Mouse (Mus musculus): Measurements from ENCODE around the gene Lmbr1l. TPM values are rescaled to one million over a fixed set of nuclear protein-coding genes. Genes with fewer than 3 reads are reported as not detected.
A peak's percentile ranks its signal among the peaks of the same experiment; 100 is the strongest.
"Not testable (repeated sequence)": the region's sequence is repeated elsewhere in the genome, so short reads cannot be mapped to it uniquely, and the experiment has no call there.

Gene Lmbr1l
- polyA plus RNA-seq, 1 experiment from 2014 or later, result 25.9 TPM

DNA sequence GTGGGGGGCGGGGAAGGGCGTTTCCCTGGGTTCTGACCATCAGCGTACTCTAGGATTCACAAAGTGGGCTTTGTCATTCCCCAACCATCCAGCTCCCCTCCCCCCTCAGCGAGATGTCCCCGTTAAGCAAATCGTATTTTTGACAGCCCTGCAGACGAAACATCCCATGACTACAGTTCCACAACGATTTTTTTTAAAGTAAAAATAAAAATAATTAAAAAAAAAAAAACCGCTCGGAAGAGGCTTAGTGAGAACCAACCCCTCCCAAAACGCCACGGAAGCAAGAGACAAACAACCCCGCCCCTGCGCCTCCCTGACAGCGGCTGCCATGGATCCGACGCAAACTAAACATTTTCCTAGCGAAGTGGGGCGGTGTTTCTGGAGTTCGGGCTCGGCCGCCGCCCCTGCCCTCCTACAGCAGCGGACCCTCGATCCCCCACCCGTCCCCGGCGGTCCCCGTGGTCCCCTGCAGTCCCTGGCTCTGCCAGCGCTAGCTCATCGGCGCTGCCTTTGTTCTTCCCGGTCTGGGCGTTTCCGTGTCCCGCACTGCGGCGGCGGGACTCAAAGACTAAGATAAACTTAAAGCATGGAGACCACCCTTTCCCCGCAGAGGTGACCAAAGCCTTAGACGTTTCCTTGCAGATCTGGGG, 34.8 kb upstream of the Lmbr1l start:
- 0% methylated on average over 34 of the region's 41 CpGs for WGBS
- Histone ChIP-seq H3K36me3 (ENCODE audit: control insufficient read depth, insufficient read depth, low read length) (no peaks in the 10 kb centered on the region), H3K27me3 (replicated peaks; ENCODE audit: control insufficient read depth, insufficient read depth, low read length) (no peaks in the 10 kb centered on the region), H3K4me3 (ENCODE audit: low read length) (peak overlapping the region; percentile 80), H3K9me3 (ENCODE audit: control insufficient read depth, low read length) (no peaks in the 10 kb centered on the region), H3K27ac (ENCODE audit: low read depth, low read length) (peak overlapping the region; percentile 99), H3K4me2 (ENCODE audit: low read length) (peak overlapping the region; percentile 16; the same call in 1 of the 2 replicates), H3K4me1 (ENCODE audit: control insufficient read depth, insufficient read depth, low read depth, low read length) (peaks cover 12% of the 10 kb centered on the region), H3K9ac (ENCODE audit: low read depth, low read length) (peak overlapping the region; percentile 99)
- peak; percentile 41 for ATAC-seq

DNA sequence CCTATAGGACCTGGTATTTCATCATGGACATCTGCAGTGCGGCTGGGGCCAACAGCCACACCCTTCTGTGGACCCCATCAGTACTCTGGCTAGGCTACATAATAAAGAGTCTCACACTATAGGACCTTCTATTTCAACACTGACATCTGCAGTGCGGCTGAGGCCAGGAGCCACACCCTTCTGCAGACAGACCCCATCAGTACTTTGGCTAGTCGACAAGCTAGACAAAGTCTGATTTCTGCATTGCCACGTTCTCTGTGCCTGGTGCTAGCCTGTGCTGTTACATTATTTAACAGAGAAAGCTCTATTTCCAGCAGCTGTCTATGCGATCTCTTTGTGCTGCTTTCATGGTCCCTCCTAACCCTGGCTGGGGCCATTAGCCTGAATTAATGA, 34.0 kb upstream of the Lmbr1l start:
- H3K27me3 ChIP-seq (replicated peaks; ENCODE audit: control insufficient read depth, insufficient read depth, low read length), result no peaks in the 10 kb centered on the region
- peak overlapping the region; percentile 99 for H3K9ac ChIP-seq (ENCODE audit: low read depth, low read length)
- peak overlapping the region; percentile 80 for H3K4me3 ChIP-seq (ENCODE audit: low read length)
- 4% methylated on average over 5 of the region's 5 CpGs for WGBS
- H3K9me3 ChIP-seq (ENCODE audit: control insufficient read depth, low read length), result no peaks in the 10 kb centered on the region
- H3K36me3 ChIP-seq (ENCODE audit: control insufficient read depth, insufficient read depth, low read length), result no peaks in the 10 kb centered on the region
- H3K4me2 ChIP-seq (ENCODE audit: low read length), result peak overlapping the region; percentile 52
- peak overlapping the region; percentile 92 for H3K27ac ChIP-seq (ENCODE audit: low read depth, low read length)
- ATAC-seq, result peak; percentile 34; the same call in 1 of the 2 replicates
- H3K4me1 ChIP-seq (ENCODE audit: control insufficient read depth, insufficient read depth, low read depth, low read length), result peaks cover 19% of the 10 kb centered on the region

DNA sequence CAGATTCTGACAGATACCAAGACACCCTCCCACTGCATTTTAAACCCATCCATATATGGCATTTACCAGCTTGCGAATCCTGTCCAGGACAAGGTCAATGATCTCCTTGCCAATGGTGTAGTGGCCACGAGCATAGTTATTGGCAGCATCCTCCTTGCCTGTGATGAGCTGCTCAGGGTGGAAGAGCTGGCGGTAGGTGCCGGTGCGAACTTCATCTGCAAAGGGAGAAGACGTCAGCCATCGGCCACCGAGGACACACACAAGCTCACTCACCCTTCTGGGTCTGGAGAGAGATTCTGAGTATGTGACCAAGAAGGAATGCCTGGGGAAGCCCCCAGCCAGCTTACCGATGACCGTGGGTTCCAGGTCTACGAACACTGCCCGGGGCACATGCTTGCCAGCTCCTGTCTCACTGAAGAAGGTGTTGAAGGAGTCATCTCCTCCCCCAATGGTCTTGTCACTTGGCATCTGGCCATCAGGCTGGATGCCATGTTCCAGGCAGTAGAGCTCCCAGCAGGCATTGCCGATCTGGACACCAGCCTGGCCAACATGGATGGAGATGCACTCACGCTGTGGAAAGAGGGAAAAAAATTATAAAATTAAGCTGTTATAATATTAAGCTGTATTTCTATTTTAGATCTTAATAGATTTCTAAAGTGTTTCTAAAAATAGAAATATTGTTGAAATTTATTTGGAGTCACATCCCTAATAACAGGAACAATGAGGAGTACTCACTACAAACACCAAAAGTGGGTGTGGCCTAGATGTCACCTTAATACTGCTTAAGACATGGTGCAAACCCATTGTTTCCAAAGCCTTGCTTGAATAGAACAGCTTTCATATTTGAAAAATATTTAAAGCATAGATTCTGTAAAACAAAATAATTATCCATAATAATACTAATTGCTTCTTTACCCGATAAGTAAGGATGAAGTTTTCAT, 33.4 kb upstream of the Lmbr1l start:
- H3K27me3 ChIP-seq (replicated peaks; ENCODE audit: control insufficient read depth, insufficient read depth, low read length); H3K36me3 ChIP-seq (ENCODE audit: control insufficient read depth, insufficient read depth, low read length); ATAC-seq; H3K9me3 ChIP-seq (ENCODE audit: control insufficient read depth, low read length): not testable (repeated sequence)
- 25% methylated on average over 11 of the region's 15 CpGs for WGBS
- Histone ChIP-seq H3K4me2 (ENCODE audit: low read length) (peak overlapping the region; percentile 52), H3K27ac (ENCODE audit: low read depth, low read length) (peak overlapping the region; percentile 92), H3K9ac (ENCODE audit: low read depth, low read length) (peak overlapping the region; percentile 99), H3K4me1 (ENCODE audit: control insufficient read depth, insufficient read depth, low read depth, low read length) (peaks cover 17% of the 10 kb centered on the region), H3K4me3 (ENCODE audit: low read length) (peak overlapping the region; percentile 80)

DNA sequence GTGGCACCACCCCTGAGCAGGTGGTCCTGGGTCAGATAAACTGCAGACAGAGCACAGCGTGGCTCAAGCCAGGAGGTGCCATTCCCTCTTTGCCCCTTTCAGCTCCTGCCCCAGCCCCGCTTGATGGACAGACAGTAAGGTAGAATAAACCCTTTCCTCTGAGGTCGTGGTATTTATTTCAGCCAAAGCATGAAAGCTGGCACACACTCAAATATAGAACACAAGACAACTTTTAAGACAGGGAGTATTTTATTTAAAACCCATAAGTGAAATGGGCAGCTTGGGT, 31.5 kb upstream of the Lmbr1l start:
- H3K4me3 ChIP-seq (ENCODE audit: low read length), result peak overlapping the region; percentile 32
- H3K27ac ChIP-seq (ENCODE audit: low read depth, low read length), result no peak overlapping the region
- no peaks in the 10 kb centered on the region for H3K9me3 ChIP-seq (ENCODE audit: control insufficient read depth, low read length)
- H3K9ac ChIP-seq (ENCODE audit: low read depth, low read length), result peak overlapping the region; percentile 26; the same call in 1 of the 2 replicates
- 22% methylated on average over 3 of the region's 3 CpGs for WGBS
- H3K4me2 ChIP-seq (ENCODE audit: low read length), result peak overlapping the region; percentile 61
- no peak for ATAC-seq
- peaks cover 15% of the 10 kb centered on the region for H3K4me1 ChIP-seq (ENCODE audit: control insufficient read depth, insufficient read depth, low read depth, low read length)
- H3K36me3 ChIP-seq (ENCODE audit: control insufficient read depth, insufficient read depth, low read length), result no peaks in the 10 kb centered on the region
- H3K27me3 ChIP-seq (replicated peaks; ENCODE audit: control insufficient read depth, insufficient read depth, low read length), result no peaks in the 10 kb centered on the region

DNA sequence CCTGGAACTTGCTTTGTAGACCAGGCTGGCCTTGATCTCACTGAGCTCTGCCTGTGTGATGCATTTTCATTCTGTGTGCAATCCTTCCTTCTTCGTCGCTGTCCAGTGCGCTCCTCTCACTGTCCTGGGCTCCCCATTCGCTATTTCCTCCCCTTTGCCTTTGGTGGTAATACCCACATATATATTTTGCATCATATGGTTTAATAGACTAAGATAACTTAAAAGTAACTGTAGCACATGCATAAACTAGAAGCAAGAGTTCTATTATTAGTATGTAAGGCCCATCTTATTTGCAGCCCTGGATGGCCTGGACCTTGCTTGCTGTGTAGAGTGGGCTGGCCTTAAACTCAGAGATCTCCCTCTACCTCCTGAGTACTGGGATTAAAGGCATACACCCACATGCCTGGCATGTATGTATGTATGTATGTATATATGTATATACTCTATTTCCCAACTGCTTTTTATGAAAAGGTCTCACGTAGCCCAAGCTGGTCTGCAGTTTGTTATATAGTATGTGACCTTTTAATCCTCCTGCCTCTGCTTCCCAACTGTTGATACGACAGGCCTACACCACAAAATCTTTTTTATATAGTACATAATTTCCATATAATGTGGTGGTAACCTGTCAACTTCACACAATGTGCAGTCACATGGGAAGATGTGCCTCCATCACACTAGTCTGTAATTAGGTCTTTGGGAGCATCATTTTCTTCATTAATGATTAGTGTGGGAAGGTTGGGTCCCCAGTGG, 31.0 kb upstream of the Lmbr1l start:
- no peaks in the 10 kb centered on the region for H3K27me3 ChIP-seq (replicated peaks; ENCODE audit: control insufficient read depth, insufficient read depth, low read length)
- no peaks in the 10 kb centered on the region for H3K36me3 ChIP-seq (ENCODE audit: control insufficient read depth, insufficient read depth, low read length)
- 33% methylated on average over 6 of the region's 6 CpGs for WGBS
- H3K4me1 ChIP-seq (ENCODE audit: control insufficient read depth, insufficient read depth, low read depth, low read length), result peaks cover 15% of the 10 kb centered on the region
- no peak for ATAC-seq
- H3K27ac ChIP-seq (ENCODE audit: low read depth, low read length), result peak overlapping the region; percentile 56
- H3K9ac ChIP-seq (ENCODE audit: low read depth, low read length), result peak overlapping the region; percentile 57
- peak overlapping the region; percentile 61 for H3K4me2 ChIP-seq (ENCODE audit: low read length)
- no peaks in the 10 kb centered on the region for H3K9me3 ChIP-seq (ENCODE audit: control insufficient read depth, low read length)
- H3K4me3 ChIP-seq (ENCODE audit: low read length), result peak overlapping the region; percentile 32

DNA sequence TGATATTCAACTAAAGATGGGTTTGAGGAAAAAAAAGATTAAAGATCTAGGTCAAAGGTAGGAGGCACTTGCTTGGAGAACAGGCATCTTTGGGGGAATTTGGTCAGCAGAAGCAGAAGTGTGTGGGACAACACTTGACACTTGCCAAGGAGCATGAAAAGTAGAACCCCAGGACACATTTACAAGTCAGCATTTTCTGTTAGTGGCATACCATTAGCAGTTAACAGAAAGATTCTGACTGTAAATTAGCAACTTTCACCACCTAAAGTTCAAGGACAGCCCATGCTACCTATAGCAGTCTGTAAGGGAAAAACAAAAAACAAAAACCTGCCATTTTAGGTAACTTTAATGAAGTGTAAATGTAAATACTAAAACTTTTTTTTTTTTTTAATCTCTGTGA, 30.4 kb upstream of the Lmbr1l start:
- Histone ChIP-seq H3K9ac (ENCODE audit: low read depth, low read length) (peak overlapping the region; percentile 57; the same call in 1 of the 2 replicates), H3K4me3 (ENCODE audit: low read length) (peak overlapping the region; percentile 32), H3K36me3 (ENCODE audit: control insufficient read depth, insufficient read depth, low read length) (no peaks in the 10 kb centered on the region), H3K9me3 (ENCODE audit: control insufficient read depth, low read length) (no peaks in the 10 kb centered on the region), H3K27me3 (replicated peaks; ENCODE audit: control insufficient read depth, insufficient read depth, low read length) (no peaks in the 10 kb centered on the region), H3K4me1 (ENCODE audit: control insufficient read depth, insufficient read depth, low read depth, low read length) (peaks cover 15% of the 10 kb centered on the region), H3K27ac (ENCODE audit: low read depth, low read length) (peak overlapping the region; percentile 63; the same call in 1 of the 2 replicates), H3K4me2 (ENCODE audit: low read length) (peak overlapping the region; percentile 61)
- ATAC-seq, result no peak

DNA sequence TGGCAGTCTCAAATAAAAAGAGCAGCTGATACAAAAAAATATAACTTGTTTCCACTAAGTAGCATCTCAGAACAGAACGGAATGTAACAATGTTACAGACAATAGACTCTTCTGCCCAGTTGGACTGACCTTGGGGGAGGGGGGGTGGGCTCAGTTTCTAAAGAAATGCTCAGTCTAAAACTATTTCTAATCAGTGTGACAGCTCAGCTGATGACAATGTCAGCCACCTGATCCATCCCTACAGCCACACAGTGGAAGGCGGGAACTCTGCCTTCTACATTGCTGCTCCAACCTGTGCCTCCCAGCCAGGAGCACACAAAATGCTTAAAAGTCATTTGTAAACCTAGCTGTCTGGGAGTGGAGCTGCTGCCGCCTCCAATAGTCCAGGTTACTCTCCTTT, 29.9 kb upstream of the Lmbr1l start:
- Histone ChIP-seq H3K9me3 (ENCODE audit: control insufficient read depth, low read length) (no peaks in the 10 kb centered on the region), H3K36me3 (ENCODE audit: control insufficient read depth, insufficient read depth, low read length) (no peaks in the 10 kb centered on the region), H3K9ac (ENCODE audit: low read depth, low read length) (no peak overlapping the region; the same call in 1 of the 2 replicates), H3K4me1 (ENCODE audit: control insufficient read depth, insufficient read depth, low read depth, low read length) (peaks cover 15% of the 10 kb centered on the region), H3K4me3 (ENCODE audit: low read length) (peak overlapping the region; percentile 18), H3K4me2 (ENCODE audit: low read length) (peak overlapping the region; percentile 61), H3K27ac (ENCODE audit: low read depth, low read length) (0 out of 2 replicates have a peak overlapping the region, but pooled peaks have one; percentile 36), H3K27me3 (replicated peaks; ENCODE audit: control insufficient read depth, insufficient read depth, low read length) (no peaks in the 10 kb centered on the region)
- ATAC-seq, result no peak
- 17% methylated on average over 3 of the region's 3 CpGs for WGBS

DNA sequence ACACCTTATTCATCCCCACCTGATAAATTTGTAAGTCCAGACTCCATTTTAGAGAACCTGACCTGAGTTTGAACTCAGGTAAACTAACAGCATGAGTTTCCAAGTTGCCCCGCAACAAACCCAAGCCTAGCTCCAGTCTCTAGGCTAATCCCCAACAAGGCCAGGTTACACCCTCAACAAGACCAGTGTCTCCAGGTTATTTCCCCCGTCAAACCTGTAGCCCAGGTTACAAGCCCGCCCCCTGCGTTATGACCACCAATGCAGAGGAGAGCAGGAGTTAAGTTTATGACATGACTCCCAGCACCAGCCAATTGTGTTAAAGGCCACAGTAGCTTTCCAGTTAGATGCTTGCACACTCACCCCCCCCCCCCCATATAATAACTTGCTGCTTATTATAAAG, 25.1 kb upstream of the Lmbr1l start:
- Histone ChIP-seq H3K4me2 (ENCODE audit: low read length) (no peak overlapping the region), H3K4me3 (ENCODE audit: low read length) (no peak overlapping the region), H3K36me3 (ENCODE audit: control insufficient read depth, insufficient read depth, low read length) (no peaks in the 10 kb centered on the region), H3K9me3 (ENCODE audit: control insufficient read depth, low read length) (no peaks in the 10 kb centered on the region), H3K9ac (ENCODE audit: low read depth, low read length) (no peak overlapping the region), H3K27me3 (replicated peaks; ENCODE audit: control insufficient read depth, insufficient read depth, low read length) (no peaks in the 10 kb centered on the region), H3K4me1 (ENCODE audit: control insufficient read depth, insufficient read depth, low read depth, low read length) (peaks cover 9% of the 10 kb centered on the region), H3K27ac (ENCODE audit: low read depth, low read length) (no peak overlapping the region)
- WGBS, result 73% methylated on average over 4 of the region's 4 CpGs
- ATAC-seq, result no peak

DNA sequence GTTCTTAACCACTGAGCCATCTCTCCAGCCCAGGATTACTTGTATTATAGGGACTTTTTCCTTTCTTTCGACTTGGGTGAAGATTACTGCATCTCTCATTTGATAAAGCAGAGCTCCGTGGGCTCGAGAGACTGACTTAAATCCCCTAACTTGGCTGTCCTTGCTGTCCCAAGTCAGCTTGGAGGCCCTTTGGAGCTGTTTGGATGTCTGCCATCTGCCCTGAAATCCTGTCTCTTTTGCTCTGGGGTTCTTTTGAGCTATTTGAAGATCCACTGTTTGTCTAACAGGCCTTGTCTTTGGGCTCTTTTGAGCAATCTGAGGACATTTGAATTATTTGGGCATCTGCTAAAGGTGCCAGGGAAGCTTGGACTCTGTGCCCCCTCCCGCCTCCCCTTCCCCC, 24.1 kb upstream of the Lmbr1l start:
- WGBS, result 68% methylated on average over 4 of the region's 4 CpGs
- no peak for ATAC-seq

More for the DNA sequence above, 24.1 kb upstream of the Lmbr1l start:
- H3K27me3 ChIP-seq (replicated peaks; ENCODE audit: control insufficient read depth, insufficient read depth, low read length), result no peaks in the 10 kb centered on the region
- no peaks in the 10 kb centered on the region for H3K36me3 ChIP-seq (ENCODE audit: control insufficient read depth, insufficient read depth, low read length)
- H3K4me1 ChIP-seq (ENCODE audit: control insufficient read depth, insufficient read depth, low read depth, low read length), result no peaks in the 10 kb centered on the region; the same call in 1 of the 2 replicates
- H3K27ac ChIP-seq (ENCODE audit: low read depth, low read length), result no peak overlapping the region
- no peak overlapping the region for H3K4me2 ChIP-seq (ENCODE audit: low read length)
- no peak overlapping the region for H3K4me3 ChIP-seq (ENCODE audit: low read length)
- no peaks in the 10 kb centered on the region for H3K9me3 ChIP-seq (ENCODE audit: control insufficient read depth, low read length)
- no peak overlapping the region for H3K9ac ChIP-seq (ENCODE audit: low read depth, low read length)
